In genomic region chr6:48536091-48536490, GRCm38 (mm10) we compare ENCODE assay signal across 1 mouse cellular context.
TF ChIP-seq lines count a peak whose summit lies in the region.

No protein-coding gene starts in this region.

TF ChIP-seq in CH12.LX, 34 proteins besides CTCF, POLR2A, EP300 and RAD21:
- TF ChIP-seq JUND (conservative IDR thresholded peaks at IDR 0.05; ENCODE audit: low read depth, low read length), result no peak
- TF ChIP-seq KAT2A (IDR thresholded peaks at IDR 0.05; ENCODE audit: insufficient replicate concordance, low read length), result no peak
- TF ChIP-seq USF1 (IDR thresholded peaks at IDR 0.05; ENCODE audit: low read depth, low read length), result no peak
